Mouse (Mus musculus): ENCODE results near the gene Gm3336.

DNA sequence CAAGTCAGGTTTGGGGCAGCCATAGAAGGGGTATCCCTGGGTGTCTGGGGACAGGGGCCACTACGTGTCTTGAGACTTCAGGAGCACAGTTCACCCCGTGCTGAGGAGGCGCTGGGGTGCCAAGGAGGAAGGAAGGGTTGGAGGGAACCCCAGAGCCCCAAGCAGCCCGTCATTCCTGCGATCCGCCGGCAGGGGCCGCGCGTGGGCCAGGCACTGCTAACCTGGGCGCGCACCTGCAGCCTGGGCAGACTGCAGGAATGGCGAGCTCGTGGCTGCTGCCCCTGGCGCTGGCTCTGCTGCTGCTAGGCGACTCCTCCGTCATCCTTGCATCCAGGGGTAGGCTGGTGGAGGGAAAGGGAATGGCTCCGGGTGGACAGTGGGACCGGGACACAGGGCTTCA is at the start of gene Gm3336:
- peak; percentile 58 for TF ChIP-seq CTCF (IDR thresholded peaks at IDR 0.05; ENCODE audit: low read depth, low read length)
- TF ChIP-seq POLR2A (IDR thresholded peaks at IDR 0.05; ENCODE audit: borderline replicate concordance, low read depth, low read length), result no peak
